Mouse (Mus musculus): Measurements from ENCODE around the gene Trpm3.

Trpm3 gene

GRCm38 (mm10) chr19:23034933-23035332, 896.1 kb downstream of the Trpm3 start:
- no peak for DNase-seq (ENCODE audit: low read depth, low spot score)

DNA sequence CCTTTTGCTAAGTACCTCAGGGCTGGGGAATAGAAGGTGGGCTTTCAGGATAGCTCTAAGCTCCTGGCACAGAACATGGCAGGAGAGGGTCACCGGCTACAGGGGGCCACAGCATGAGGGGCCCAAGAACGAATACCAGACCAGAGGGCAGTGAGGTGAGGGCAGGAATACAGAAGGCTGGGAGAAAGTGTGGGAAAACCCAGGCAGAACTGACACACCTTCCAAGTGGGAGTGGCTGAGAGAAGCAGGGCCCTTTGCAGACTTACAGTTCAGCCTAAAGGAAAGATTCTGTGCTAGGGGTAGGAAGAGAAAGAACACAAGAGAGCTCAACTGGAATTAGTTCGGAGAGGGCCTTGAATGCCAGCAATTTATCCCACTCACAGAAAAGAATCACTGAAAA, 896.9 kb downstream of the Trpm3 start:
- no peak for DNase-seq (ENCODE audit: low read depth, low spot score)

DNA sequence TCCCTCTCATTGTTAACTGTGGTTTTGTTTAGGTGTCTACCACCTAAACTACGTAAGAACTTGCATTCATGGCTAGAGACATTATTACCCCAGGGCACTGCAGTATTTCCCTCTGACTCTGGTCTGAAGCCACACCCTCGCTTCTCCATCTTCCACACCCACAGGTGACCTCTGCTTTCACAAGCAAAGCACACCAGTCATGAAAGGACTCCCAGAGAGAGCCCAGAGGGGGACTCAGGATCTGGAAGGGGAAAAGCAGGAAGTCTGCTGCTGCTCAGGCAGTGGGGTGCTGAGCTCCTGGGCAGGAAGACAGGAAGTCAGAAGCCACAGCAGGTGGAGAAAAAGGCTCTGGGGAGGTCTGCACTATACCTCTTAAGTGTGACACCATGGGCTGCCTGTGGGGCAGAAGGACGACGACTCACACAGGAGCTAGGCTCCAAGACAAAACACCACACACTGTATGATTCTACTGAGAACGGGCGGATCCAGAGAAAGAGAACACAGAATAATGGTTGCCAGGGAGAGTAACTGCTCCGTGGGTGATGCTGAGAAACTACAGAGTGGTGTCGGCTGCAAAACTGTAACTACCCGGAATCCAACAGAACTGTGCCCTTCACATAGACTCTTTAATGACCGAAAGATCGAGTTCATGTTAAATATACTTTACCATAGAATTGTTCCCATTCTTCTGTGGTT, 898.1 kb downstream of the Trpm3 start:
- peak; percentile 73 for DNase-seq (ENCODE audit: low read depth, low spot score)

DNA sequence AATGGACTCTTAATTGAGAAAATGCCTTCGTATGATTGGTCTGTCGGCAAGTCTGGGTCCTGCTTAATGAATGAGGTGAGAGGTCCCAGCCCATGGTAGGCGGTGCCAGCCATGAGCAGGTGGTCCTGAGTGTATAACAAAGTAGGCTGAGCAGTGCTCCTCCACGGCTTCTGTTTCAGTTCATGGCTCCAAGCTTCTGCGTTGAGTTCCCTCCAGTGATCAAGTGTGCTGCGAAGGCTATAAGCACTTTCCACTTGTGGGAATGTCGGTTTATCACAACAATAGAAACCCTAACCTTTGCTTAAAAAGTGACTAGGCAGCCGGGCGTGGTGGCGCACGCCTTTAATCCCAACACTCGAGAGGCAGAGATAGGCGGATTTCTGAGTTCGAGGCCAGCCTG, 898.7 kb downstream of the Trpm3 start:
- peak; percentile 81 for DNase-seq (ENCODE audit: low read depth, low spot score)

- DNase-seq (ENCODE audit: low read depth, low spot score): no peak
These were observed 899.5 kb downstream of the Trpm3 start for GRCm38 (mm10) chr19:23038321-23038720.

- peak; percentile 71 for DNase-seq (ENCODE audit: low read depth, low spot score)
These were observed 902.8 kb downstream of the Trpm3 start for GRCm38 (mm10) chr19:23041483-23042167.

DNA sequence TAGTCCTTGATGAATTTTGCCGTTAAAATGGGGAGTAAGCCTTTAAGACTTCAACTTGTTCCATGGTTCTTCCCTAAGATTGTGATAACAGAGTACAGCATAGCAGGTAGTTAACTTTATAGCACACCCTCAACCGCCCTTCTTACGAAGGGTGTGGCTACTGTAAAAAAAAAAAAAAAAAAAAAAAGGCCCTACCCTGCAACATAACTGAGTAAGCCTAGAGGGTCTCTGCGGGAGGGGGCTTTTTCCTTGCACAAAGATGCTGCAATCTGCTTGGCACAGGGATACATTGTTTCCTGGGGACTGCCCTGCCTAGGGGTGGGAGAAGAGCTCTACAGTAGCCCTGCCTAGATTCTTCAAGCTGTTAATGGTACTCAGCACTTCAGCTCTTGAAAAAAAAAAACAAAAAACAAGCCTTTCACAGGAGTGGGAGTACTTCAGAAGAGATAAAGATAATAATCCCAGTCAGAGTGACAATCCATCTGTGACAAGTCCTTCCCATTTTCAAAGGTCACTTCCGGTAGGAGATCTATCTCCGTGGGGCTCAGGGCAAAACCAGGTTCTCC, 903.4 kb downstream of the Trpm3 start:
- DNase-seq (ENCODE audit: low read depth, low spot score): peak; percentile 51

DNA sequence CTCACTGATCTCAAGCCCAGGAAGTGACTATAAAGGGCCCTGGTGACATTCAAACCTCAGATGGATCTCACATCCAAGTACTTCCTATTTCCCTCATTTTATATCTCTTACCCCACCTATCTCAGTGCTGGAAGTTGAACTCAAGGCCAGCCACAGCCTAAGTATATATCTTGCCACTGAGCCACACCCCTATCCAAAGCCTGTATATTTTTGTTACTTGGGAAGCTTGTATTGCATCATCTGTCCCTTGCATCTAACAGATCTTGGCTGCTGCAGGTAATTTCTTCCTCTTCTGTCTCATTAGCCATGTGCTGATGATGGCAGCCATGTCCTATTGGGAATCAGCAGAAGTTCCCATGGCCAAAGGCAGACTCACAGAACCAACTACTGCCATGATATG, 904.9 kb downstream of the Trpm3 start:
- DNase-seq (ENCODE audit: low read depth, low spot score): no peak
